Mouse (Mus musculus): Measurements from ENCODE around the gene Prkar1a. TPM values are rescaled to one million over a fixed set of nuclear protein-coding genes. Genes with fewer than 3 reads are reported as not detected.

The Prkar1a gene
- total RNA-seq, 2 experiments from 2014 or later = 24.0 to 72.5 TPM

Other genes with a start within 250 kb of the Prkar1a start
- not detected in 2 replicates for gene 9930022D16Rik, start 235.5 kb upstream of the Prkar1a start, total RNA-seq (2015; ENCODE audit: low replicate concordance)
- not detected in 2 replicates for gene 9930022D16Rik, start 235.5 kb upstream of the Prkar1a start, total RNA-seq (2017; ENCODE audit: low replicate concordance)
- gene Amz2, start 223.5 kb upstream of the Prkar1a start, total RNA-seq (2015; ENCODE audit: low replicate concordance) = 16.6 and 32.7 TPM in 2 replicates
- 10.1 and 18.6 TPM in 2 replicates for gene Amz2, start 223.5 kb upstream of the Prkar1a start, total RNA-seq (2017; ENCODE audit: low replicate concordance)
- gene Arsg, start 176.0 kb upstream of the Prkar1a start, total RNA-seq (2015; ENCODE audit: low replicate concordance) = 2.9 and 5.4 TPM in 2 replicates
- 0.91 and 3.3 TPM in 2 replicates for gene Arsg, start 176.0 kb upstream of the Prkar1a start, total RNA-seq (2017; ENCODE audit: low replicate concordance)
- 94.7 and 107 TPM in 2 replicates for gene Slc16a6, start 175.8 kb upstream of the Prkar1a start, total RNA-seq (2015; ENCODE audit: low replicate concordance)
- gene Slc16a6, start 175.8 kb upstream of the Prkar1a start, total RNA-seq (2017; ENCODE audit: low replicate concordance) = 35.6 and 52.4 TPM in 2 replicates
- 40.4 and 58.3 TPM in 2 replicates for gene Wipi1, start 37.4 kb upstream of the Prkar1a start, total RNA-seq (2015; ENCODE audit: low replicate concordance)
- gene Wipi1, start 37.4 kb upstream of the Prkar1a start, total RNA-seq (2017; ENCODE audit: low replicate concordance) = 20.3 and 33.6 TPM in 2 replicates
- gene Fam20a, start 72.9 kb downstream of the Prkar1a start, total RNA-seq (2015; ENCODE audit: low replicate concordance) = not detected in 2 replicates
- gene Fam20a, start 72.9 kb downstream of the Prkar1a start, total RNA-seq (2017; ENCODE audit: low replicate concordance) = not detected in 2 replicates
- gene 1700012B07Rik, start 178.6 kb downstream of the Prkar1a start, total RNA-seq (2015; ENCODE audit: low replicate concordance) = not detected in 2 replicates
- gene 1700012B07Rik, start 178.6 kb downstream of the Prkar1a start, total RNA-seq (2017; ENCODE audit: low replicate concordance) = not detected in 2 replicates

Data from erythroid progenitor cell, adult 5-6 weeks (primary cell).